Mouse (Mus musculus) spleen, embryonic (tissue): ENCODE measurements around the gene Arhgef28.

Experiments used
- CTCF ChIA-PET: fragments of 350-600 bp; sonication (Branson Sonifier 250); formaldehyde crosslinking; loops from one replicate; lab custom pipeline; 2022; lab: Charles Lee

Gene Arhgef28

GRCm38 (mm10) chr13:98015981-98016922 is 190.0 kb downstream of the Arhgef28 start:
- CTCF ChIA-PET, result no interaction called here

DNA sequence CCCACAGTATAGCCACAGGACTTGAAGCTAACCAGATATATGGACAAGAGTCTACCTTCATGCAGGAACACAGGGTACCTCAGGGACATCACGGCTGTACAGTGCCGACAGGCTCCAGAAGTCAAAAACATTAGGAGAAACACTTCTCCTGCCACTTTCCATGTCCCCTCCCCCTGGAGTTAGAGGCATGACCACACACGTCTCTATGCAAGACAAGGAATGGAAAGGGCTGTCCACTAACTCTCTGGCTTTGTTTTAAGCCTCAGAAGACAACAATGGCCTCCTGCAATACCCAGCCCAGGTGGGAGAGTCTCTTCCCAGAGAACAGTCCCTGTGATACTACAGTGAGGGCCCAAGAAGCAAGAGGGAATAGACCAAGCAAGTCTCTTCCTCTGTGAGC is 191.3 kb downstream of the Arhgef28 start:
- CTCF ChIA-PET, result no interaction called here

DNA sequence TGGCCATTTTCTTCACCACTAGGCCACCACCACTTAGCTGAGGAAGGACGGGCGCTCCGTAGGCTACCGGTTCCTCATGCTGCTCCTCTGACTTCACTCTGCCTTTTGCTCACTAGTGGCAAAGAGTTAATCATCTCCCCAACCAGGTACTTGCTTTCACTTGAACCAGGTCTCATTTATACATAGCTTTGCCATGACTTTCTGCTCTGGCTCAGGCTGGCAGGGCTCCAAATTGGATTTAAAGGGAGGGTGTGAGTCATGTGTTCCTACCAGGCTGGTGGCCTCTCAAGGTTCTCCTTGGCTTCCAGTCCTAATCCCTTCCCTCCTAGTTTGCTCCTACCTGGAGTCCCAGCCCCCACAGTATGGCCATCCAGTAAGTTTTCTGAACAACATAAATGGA is 192.5 kb downstream of the Arhgef28 start:
- CTCF ChIA-PET, result no interaction called here

DNA sequence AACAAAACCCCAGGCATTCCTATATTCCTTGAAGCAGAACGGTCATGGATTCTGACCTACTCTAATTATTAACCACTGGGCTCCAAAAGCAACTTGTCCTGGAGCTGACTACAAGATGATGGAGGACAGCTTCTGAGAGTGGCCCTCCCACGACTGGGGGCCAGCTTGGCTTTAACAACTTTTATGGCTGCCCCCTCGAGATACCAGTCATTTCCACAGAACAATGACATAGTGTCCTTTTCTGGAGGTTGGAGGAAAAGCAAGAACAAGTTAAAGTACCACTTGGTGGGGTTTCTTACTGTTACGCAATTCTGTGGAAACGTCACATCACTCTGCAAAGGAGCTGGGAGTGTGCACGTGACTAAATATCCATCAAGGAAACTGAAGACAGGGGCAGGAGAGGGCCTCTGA is 194.3 kb downstream of the Arhgef28 start:
- CTCF ChIA-PET, result interaction anchor here (0.6 kb wide), 1 partner anchor 1335 kb away, joined by 4 read pairs; no protein-coding TSS in a partner anchor

DNA sequence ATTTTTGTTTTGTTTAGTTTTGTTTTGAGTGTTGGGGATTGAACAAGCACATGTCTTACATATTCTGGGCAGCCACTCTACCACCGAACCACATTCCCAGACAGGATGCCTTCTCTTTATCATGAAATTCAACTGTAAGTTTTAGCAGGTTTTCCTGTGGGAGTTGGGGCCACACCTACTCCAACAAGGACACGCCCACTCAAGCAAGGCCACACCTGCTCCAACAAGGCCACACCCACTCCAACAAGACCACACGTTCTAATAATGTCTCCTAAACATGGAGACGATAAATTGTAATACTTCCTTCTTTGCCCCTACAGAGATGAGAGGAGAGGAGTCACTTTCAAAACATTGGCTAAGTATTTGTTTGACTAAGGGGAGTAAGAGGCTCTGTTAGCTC is 197.2 kb downstream of the Arhgef28 start:
- CTCF ChIA-PET, result no interaction called here

DNA sequence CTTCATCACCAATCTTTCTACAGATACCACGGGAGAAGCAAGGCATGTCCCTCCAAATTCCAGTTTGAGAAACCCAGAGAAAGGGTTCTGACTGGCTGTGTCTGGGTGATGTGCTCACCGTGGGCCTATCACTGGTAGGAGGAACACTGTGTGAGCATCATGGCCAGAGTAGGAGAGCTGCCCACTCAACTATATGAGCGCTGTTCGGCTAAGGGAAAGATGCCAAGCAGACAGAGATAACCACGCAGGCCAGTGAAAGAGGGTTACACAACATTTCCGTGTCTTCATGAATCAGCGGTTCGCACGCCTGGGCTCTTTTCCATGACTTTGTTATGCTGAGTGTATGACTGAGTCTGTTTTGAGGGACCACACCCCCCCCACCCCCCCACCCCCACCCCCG is 197.7 kb downstream of the Arhgef28 start:
- CTCF ChIA-PET, result no interaction called here

DNA sequence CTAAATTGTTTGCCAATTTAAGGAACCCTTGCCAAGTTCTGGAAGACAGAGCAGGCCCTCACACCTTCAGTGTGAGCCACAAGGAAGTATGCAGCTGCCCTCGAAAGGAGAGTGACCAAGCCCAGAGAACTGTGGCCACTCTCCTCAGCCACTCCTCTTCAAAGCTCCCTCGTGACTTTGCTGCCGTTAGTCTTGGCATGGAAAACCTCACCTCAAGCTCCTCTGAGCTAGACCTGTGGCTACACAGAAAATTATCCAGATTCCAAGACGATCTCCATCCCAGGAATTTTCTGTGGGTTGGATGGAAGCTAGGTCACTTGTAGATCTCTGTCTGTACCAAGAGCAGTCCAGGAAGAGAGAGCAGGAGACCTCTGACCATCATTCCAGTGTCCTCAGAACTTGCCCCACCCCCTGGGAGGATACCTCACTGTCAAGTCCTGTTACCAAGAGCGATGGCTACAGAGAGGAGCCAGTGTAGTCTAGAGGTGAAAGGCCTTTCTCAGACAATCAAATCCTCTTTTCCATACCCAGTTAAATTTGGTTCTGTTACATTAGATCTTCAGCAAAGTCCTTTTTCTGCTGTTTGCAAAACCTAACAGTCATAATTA is 200.5 kb downstream of the Arhgef28 start:
- CTCF ChIA-PET, result no interaction called here

DNA sequence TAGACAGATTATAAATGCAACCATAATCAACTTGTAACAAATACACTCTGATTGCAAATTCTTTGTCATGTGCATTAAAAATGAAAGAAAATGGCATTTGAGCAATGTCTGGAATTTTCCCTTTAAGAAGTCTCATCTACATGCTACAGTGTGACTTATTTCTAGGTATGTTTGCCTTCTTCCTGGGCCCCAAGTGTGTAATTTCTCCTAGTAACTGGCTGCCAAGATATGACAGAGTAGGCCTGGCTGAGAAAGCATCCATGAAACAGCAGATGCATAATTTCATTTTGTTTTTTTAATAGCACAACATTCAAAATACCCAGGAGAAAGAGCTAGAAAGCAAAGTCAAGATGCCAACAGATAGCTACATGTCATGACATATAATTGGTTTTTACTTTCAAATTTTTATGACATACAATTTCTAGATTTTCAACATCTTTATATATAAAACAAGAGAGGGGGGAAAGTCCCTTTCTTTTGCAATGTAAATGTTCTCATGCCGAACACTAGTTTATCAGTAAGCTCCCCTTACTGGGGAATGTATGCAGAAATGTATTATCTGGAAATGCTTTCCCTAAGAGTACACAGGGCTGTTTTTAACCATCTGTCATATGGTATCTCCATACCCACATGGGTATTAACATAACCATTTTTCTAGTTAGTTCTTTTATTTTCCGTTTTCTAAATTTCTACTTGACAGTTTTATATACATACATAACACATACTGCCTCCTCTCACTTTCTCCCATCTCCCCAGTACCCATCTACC is 201.4 kb downstream of the Arhgef28 start:
- CTCF ChIA-PET, result no interaction called here

- CTCF ChIA-PET, result no interaction called here
Measured at GRCm38 (mm10) chr13:98003690-98004089, 202.5 kb downstream of the Arhgef28 start.

DNA sequence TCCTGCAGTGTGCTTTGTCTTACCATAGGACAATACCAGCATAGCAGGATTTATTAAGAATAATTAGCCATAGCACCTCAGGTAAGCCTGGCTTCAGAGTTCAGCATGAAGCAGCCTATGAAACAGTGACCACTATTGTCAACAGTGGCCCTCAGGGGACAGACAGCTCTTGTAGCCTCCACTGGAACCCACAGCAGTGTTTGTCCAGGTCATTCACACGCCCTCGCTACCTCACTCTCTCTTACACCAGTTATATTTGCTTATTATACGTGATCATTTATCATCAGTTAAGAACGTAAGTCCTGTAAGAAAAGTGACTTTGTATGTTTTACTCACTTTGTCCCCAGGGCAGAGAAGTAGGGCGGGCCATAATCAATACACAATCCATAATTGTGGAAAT is 203.6 kb downstream of the Arhgef28 start:
- CTCF ChIA-PET, result no interaction called here

DNA sequence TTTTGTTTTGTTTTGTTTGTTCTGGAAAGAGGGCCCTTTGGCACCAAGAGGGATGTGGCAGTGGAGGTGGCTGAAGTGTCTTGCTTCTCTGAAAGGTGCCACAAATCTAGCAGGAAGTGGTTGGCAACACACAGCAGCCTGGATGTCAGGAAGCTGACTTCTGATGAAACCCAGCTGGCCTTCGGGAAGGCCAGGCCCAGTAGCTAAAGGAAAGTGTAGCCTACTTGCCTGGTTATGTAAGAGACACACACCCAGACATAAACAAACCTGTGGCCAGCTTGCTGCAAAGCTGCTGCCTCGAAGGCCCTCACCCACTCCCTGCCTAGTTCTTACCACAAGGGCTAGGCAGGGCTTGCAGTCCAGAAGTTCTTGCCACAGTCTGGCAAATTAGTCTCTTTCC is 204.1 kb downstream of the Arhgef28 start:
- CTCF ChIA-PET, result no interaction called here

GRCm38 (mm10) chr13:98001719-98002118 is 204.5 kb downstream of the Arhgef28 start:
- CTCF ChIA-PET, result no interaction called here

DNA sequence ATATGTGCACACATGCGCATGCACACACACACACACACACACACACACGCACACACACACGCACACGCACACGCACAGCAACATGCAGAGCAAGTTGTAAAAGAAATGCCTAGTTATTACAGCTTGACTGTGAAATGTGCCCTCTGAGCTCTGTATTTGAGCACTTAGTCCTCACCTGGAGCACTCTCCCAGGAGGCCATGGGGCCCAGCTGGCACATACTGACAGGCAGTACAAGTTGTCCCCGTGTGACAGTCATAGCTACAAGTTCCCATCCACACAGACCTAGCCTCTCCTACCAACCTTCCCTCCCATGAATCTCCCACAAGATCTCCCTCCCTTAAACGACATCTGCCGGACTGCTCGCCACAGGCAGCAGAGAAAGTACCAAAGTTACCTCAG is 205.4 kb downstream of the Arhgef28 start:
- CTCF ChIA-PET, result no interaction called here

- CTCF ChIA-PET, result no interaction called here
Measured at GRCm38 (mm10) chr13:97999130-97999529, 207.1 kb downstream of the Arhgef28 start.

GRCm38 (mm10) chr13:97998570-97998969 is 207.7 kb downstream of the Arhgef28 start:
- CTCF ChIA-PET, result no interaction called here

DNA sequence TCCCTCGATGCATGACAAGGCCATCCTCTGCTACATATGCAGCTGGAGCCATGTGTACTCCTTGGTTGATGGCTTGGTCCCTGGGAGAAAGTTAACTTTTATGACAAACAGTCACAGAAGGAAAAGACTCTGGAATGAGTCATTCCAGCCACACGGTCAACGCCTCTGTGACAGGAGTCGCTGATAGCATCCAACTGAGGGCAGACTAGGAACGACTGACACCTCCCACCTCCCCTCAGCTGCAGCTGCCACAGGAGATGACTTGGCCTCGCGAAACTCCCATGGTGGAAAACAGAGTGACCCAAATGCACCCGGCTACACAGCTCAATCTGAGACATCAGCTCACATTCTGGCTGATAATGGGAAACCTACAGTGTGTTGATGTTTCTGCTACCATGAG is 215.3 kb downstream of the Arhgef28 start:
- CTCF ChIA-PET, result no interaction called here

DNA sequence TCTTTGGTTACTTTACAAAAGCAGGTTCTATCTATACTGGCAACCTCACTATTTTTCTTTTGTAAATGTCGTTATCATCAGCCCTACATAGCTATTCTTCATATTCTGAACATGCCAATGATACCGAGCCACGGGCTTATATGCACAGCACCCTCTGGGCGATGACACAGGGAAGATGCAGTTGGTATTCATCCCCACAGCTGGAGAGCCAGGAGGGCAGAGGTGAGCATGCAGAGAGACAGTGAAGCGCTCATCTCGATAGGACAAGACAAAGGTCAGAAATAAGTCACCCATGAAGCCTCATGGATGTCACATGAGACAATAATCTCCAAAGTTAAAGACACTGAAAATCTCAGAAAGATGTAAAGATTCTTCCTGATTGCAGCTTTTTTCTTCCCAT is 217.4 kb downstream of the Arhgef28 start:
- CTCF ChIA-PET, result no interaction called here

DNA sequence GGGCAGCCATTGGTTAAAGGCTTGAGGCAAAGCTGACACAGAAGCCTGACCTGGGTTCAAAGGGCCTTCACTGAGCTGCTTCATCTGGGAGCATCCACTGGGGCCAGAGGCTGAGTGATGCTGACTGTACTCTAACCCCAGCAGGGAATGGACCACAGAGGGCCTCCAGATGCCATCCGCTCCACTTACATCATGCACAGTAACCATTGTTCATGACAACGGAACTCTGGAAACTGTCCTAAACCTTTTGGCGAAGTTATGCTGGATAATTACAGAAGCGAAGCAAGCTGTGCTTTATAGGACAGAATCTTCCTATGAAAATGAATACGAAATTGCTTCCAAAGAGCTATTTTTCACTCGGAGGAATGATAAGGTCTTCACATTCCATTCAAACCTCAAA is 219.5 kb downstream of the Arhgef28 start:
- CTCF ChIA-PET, result no interaction called here

- CTCF ChIA-PET, result no interaction called here
Measured at GRCm38 (mm10) chr13:97977104-97977503, 229.1 kb downstream of the Arhgef28 start.

DNA sequence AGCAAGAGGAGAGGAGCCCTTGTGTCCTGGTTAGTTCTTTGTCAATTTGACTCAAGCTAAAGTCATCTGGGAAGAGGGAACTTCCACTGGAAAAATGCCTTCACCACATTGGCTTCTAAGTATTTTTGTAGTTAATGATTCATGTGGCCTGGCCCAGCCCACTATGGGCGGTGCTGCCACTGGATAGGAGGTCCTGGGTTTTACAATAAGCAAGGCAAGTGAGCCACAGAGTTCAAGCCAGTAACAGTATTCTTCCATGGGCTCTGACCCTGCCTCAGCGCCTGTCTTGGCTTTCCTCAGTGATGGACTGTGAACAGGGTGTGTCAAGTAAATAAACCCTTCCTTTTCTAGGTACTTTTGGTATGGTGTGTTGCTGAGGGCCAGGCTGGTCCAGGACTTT is 229.6 kb downstream of the Arhgef28 start:
- CTCF ChIA-PET, result no interaction called here

DNA sequence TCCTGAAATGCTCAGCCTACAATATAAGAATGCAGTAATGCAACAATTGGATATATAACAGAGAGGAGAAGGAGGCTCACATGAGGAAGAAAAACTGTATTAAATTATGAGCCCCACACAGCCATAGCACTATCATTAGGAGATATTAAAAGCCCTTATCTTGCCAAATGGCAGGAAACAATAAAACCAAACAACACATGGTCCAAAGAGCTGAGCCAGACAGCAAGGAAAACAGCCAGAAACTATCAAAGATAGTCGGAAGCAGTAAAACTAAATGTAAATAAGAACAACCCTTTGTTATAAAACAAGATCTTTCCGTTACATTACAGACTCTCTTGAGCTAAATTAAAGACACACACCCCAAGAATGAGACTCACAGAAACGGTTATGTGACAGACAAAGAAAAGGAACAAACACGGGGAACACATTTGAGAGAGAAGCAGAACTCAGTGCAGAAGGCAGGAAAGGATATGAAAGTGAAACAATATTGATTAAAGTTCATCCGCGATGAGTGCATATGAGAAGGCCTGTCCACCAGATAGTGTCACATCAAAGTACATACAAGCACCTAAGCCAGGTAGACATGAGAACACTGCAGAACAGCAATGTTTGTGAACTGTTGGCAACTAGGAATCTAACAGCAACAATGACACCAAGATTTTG is 231.6 kb downstream of the Arhgef28 start:
- CTCF ChIA-PET, result no interaction called here

DNA sequence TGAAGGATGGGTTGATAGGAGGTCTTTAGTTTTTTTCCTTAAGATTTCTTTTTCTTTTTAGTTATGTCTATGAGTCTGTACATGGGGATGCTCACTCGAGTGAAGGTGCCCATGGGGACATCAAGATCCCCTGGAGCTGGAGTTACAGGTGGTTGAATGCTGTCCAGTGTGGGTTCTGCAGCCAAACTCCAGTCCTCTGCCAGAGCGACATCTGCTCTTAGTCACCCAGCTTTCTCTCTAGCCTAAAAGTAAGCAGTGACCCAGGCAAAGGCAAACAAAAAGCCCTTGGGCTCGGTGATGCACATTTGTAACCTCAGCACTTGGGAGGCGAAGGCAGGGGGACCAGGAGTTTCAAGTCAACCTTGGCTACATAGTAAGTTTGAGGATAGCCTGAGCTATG is 232.3 kb downstream of the Arhgef28 start:
- CTCF ChIA-PET, result no interaction called here
